Mouse (Mus musculus) left cerebral cortex, adult 6 months (tissue): ENCODE results near the gene Cdkl4. TPM values are rescaled to one million over a fixed set of nuclear protein-coding genes. Genes with fewer than 3 reads are reported as not detected.

Source experiments
- long read RNA-seq, 2 experiments: library from polyadenylated mRNA; unstranded; transcript quantifications; one replicate each; pipeline ENCODE4 v2.0.0; 2019 to 2020
- polyA plus RNA-seq: library from polyadenylated mRNA; unstranded; fragments of <200 nt; fragmentation: Nextera tagmentation; gene quantifications from 2 replicates; pipeline ENCODE4 v1.2.3, GENCODE M21; 2021

Cdkl4 gene
- 10.9 and 14.7 TPM in 2 replicates for polyA plus RNA-seq
- long read RNA-seq, experiment 1, transcript Cdkl4-203 (10 exons, 3,078 nt): minor isoform, 26 of 76 reads
- long read RNA-seq, experiment 1, transcript Cdkl4-202 (10 exons, 1,991 nt): major isoform, 34 of 76 reads
- long read RNA-seq, experiment 1, partial matches to known transcripts: 6 of 76 reads
- long read RNA-seq, experiment 1, other reads (novel, unspliced or antisense): 10 of 76 reads
- long read RNA-seq, experiment 2, transcript Cdkl4-203 (10 exons, 3,078 nt): minor isoform, 10 of 30 reads
- long read RNA-seq, experiment 2, transcript Cdkl4-202 (10 exons, 1,991 nt): major isoform, 12 of 30 reads
- long read RNA-seq, experiment 2, partial matches to known transcripts: 6 of 30 reads
- long read RNA-seq, experiment 2, other reads (novel, unspliced or antisense): 2 of 30 reads

DNA sequence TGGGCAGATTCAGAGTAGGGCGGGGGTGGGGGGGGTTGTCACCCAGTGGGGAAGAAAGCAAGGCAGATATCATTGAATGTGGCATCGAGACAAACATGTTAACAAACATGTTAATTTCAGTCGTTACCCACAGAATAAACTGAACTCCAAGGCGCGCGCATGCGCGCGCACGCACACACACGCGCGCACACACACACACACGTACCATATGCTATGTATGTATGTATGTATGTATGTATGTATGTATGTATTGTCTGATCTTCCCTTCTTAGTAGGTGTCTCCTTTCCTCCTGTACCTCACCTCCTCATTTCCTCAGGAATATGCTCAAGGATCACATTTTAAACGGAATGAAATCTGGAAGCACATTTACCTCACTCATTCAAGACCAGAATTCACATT lies at the start of gene Cdkl4:
Gene Cdkl4 (minus strand): TSS at position 175 of the 400 bp plus-strand sequence.

DNA sequence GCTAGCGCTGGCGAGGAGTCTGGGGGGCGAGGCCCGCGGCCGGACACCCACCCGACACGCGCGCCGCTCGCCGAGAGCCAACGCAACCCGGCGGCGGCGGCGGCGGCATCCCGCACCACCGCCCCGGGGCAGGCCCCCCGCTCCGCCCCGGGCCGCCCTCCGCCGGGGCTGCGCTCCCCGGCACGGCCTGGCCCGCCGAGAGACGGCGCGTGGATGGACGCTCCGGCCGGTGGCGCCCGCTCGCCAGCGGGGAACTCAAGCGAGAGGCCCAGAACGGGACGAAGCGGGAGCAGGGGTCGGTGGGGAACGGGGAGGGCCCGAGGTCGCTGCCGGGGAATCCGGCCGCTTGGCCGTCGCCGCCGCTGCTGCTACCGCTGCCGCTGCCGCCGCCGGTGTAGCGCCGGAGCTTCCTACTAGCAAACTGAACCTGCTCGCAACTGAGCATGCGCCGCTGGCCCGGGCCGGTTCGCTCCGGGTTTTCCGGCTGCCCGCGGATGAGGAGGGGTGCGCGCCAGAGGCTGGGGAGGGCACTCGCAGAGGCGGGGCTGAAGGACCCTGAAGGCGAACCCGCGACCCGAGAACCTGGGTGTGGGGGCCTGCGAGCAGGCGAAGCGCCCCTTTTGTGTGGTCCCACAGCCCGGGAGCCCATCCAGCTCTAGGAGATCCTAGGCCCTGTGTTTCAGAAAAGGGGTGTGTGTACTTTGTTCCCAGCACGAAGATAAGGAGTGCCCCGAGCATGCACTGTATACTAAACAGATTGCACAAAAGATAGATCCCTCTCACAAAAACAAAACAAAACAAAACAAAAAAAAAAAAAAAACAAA lies 97.4 kb downstream of the Cdkl4 start, which contains the start of gene Sos1:
Gene Sos1 (minus strand): TSS at position 423 of the 824 bp plus-strand sequence.

Other genes starting within 250 kb of the Cdkl4 start
- 0.74 and 1.0 TPM in 2 replicates for gene Gm10190, start 204.3 kb downstream of the Cdkl4 start, polyA plus RNA-seq
- gene Sos1, start 97.4 kb downstream of the Cdkl4 start, polyA plus RNA-seq: 2.9 and 3.0 TPM in 2 replicates
- gene Map4k3, start 150.7 kb upstream of the Cdkl4 start, polyA plus RNA-seq: 6.2 and 8.8 TPM in 2 replicates